Mouse (Mus musculus) heart, embryonic 14.5 days (tissue): ENCODE measurements around the gene Atp8b3. TPM values are rescaled to one million over a fixed set of nuclear protein-coding genes. Genes with fewer than 3 reads are reported as not detected.

Experiments
- ATAC-seq: fragments of 200-750 bp; cut with Nextera tagmentation; 2 replicates; pipeline ENCODE4 v1.8.0; 2017; ENCODE audit warnings: low read depth, moderate TSS enrichment; ENCODE audit not compliant: insufficient number of reproducible peaks, insufficient read depth, low FRiP score
- H3K27ac ChIP-seq, 2 experiments: fragments of 200-500 bp in 1 of 2; fragments of 300-500 bp in 1 of 2; sonication (generic) in 1 of 2; replicated peaks in 1 of 2; 2 replicates each; pipeline ENCODE4 v1.5.1; 2012 to 2014; ENCODE audit warnings: low read depth in 2 of 2, low read length in 2 of 2, control low read depth in 1 of 2, mild to moderate bottlenecking in 1 of 2, mixed read lengths in 1 of 2; ENCODE audit not compliant: control insufficient read depth in 1 of 2, insufficient read depth in 1 of 2
- H3K27me3 ChIP-seq: fragments of 300-500 bp; sonication (generic); 2 replicates; pipeline ENCODE4 v1.6.1; 2014; ENCODE audit warnings: mild to moderate bottlenecking, low read length, control low read depth; ENCODE audit not compliant: control insufficient read depth, insufficient read depth
- H3K36me3 ChIP-seq: fragments of 300-500 bp; sonication (generic); 2 replicates; pipeline ENCODE4 v1.6.1; 2014; ENCODE audit warnings: mild to moderate bottlenecking, control low read depth, low read length, mixed read lengths; ENCODE audit not compliant: control insufficient read depth, insufficient read depth
- H3K4me1 ChIP-seq, 2 experiments: fragments of 200-500 bp in 1 of 2; fragments of 300-500 bp in 1 of 2; sonication (generic) in 1 of 2; 2 replicates each; pipeline ENCODE4 v1.6.1; 2012 to 2014; ENCODE audit warnings: low read length in 2 of 2, control low read depth in 1 of 2, mixed read lengths in 1 of 2; ENCODE audit not compliant: control insufficient read depth in 2 of 2, insufficient read depth in 2 of 2
- H3K4me2 ChIP-seq: fragments of 300-500 bp; sonication (generic); 2 replicates; pipeline ENCODE4 v1.6.1; 2014; ENCODE audit warnings: mild to moderate bottlenecking, low read length
- H3K4me3 ChIP-seq, 2 experiments: fragments of 200-500 bp in 1 of 2; fragments of 300-500 bp in 1 of 2; sonication (generic) in 1 of 2; 2 replicates each; pipeline ENCODE4 v1.5.1; 2012 to 2014; ENCODE audit warnings: low read length in 2 of 2, mild to moderate bottlenecking in 2 of 2, control low read depth in 1 of 2, low read depth in 1 of 2, moderate library complexity in 1 of 2; ENCODE audit not compliant: control insufficient read depth in 1 of 2, insufficient read depth in 1 of 2
- H3K9ac ChIP-seq: fragments of 300-500 bp; sonication (generic); 2 replicates; pipeline ENCODE4 v1.6.1; 2014; ENCODE audit warnings: mild to moderate bottlenecking, low read length
- H3K9me3 ChIP-seq: fragments of 300-500 bp; sonication (generic); 2 replicates; pipeline ENCODE4 v1.6.1; 2016; ENCODE audit warnings: low read length, control low read depth; ENCODE audit not compliant: control insufficient read depth
- WGBS: fragments of 180-500 bp; shearing (Covaris S2); extraction: QIAGEN DNeasy Blood & Tissue Kit; methylation state at CpG from one replicate; pipeline ENCODE4 v1.1.7; 2014; 5-methylcytosine and 5-hydroxymethylcytosine counted together
- polyA plus RNA-seq: library from polyadenylated mRNA; unstranded; fragments of >200 nt; fragmentation: Nextera tagmentation; extraction: Ambion mirVana; gene quantifications from 2 replicates; pipeline ENCODE4 v1.2.1, GENCODE M21; 2014

Gene Atp8b3
- 0.08 and 0.09 TPM in 2 replicates for polyA plus RNA-seq

GRCm38 (mm10) chr10:80538710-80539394 is at the start of gene Atp8b3:
Atp8b3 (minus strand) TSS chr10:80539124.
- 3% methylated on average over 30 of the region's 30 CpGs for WGBS
- Histone ChIP-seq H3K9me3 (no peaks in the 10 kb centered on the region), H3K36me3 (peaks cover 33% of the 10 kb centered on the region), H3K27ac (no peak within 1 kb of the TSS), H3K9ac (no peak within 1 kb of the TSS), H3K4me1 (peaks cover 2 to 11% of the 10 kb centered on the region in 2 experiments; a peak in 3 of 4 replicates), H3K27me3 (peaks cover 16% of the 10 kb centered on the region), H3K4me2 (peak within 1 kb of the TSS; percentile 53), H3K4me3 (peak within 1 kb of the TSS; percentile 11 to 20; a peak in 1 of 4 replicates)
- peak; percentile 68 for ATAC-seq

- peak; percentile 23 for ATAC-seq
- H3K36me3 ChIP-seq = peaks cover 33% of the 10 kb centered on the region
- WGBS = 43% methylated on average over 2 of the region's 4 CpGs
- no peaks in the 10 kb centered on the region for H3K27me3 ChIP-seq
- no peaks in the 10 kb centered on the region for H3K9me3 ChIP-seq
- peak overlapping the region; percentile 75 to 83 for H3K27ac ChIP-seq
- peak overlapping the region; percentile 44 for H3K4me2 ChIP-seq
- 0 out of 4 replicates have a peak overlapping the region, but pooled peaks of 1 of the 2 experiments have one; percentile 10 for H3K4me3 ChIP-seq
- H3K4me1 ChIP-seq = peaks cover 14 to 32% of the 10 kb centered on the region in 2 experiments
- H3K9ac ChIP-seq = peak overlapping the region; percentile 50; the same call in 1 of the 2 replicates
Measured at GRCm38 (mm10) chr10:80587305-80587657, 48.4 kb upstream of the Atp8b3 start.

- Histone ChIP-seq H3K27me3 (no peaks in the 10 kb centered on the region), H3K27ac (peak overlapping the region; percentile 75 to 83), H3K4me1 (peaks cover 14 to 32% of the 10 kb centered on the region in 2 experiments), H3K9me3 (no peaks in the 10 kb centered on the region), H3K9ac (peak overlapping the region; percentile 50; the same call in 1 of the 2 replicates), H3K4me3 (0 out of 4 replicates have a peak overlapping the region, but pooled peaks have one; percentile 0 to 10), H3K36me3 (peaks cover 39% of the 10 kb centered on the region), H3K4me2 (peak overlapping the region; percentile 44)
- 88% methylated on average over 50 of the region's 51 CpGs for WGBS
- no peak for ATAC-seq
Measured at GRCm38 (mm10) chr10:80586407-80587304, 47.7 kb upstream of the Atp8b3 start.

- no peak for ATAC-seq
- Histone ChIP-seq H3K27me3 (no peaks in the 10 kb centered on the region), H3K9ac (0 out of 2 replicates have a peak overlapping the region, but pooled peaks have one; percentile 12), H3K9me3 (no peaks in the 10 kb centered on the region), H3K4me1 (peaks cover 14 to 30% of the 10 kb centered on the region in 2 experiments), H3K36me3 (peaks cover 42% of the 10 kb centered on the region), H3K4me2 (peak overlapping the region; percentile 44), H3K4me3 (no peak overlapping the region), H3K27ac (no peak overlapping the region; a peak in 1 of 4 replicates)
- 91% methylated on average over 8 of the region's 8 CpGs for WGBS
Measured at GRCm38 (mm10) chr10:80585581-80585980, 46.7 kb upstream of the Atp8b3 start.

- Histone ChIP-seq H3K27ac (no peak overlapping the region), H3K4me3 (no peak overlapping the region; a peak in 1 of 4 replicates), H3K27me3 (no peaks in the 10 kb centered on the region), H3K9me3 (no peaks in the 10 kb centered on the region), H3K9ac (0 out of 2 replicates have a peak overlapping the region, but pooled peaks have one; percentile 12), H3K4me2 (peak overlapping the region; percentile 44; the same call in 1 of the 2 replicates), H3K4me1 (peaks cover 14 to 29% of the 10 kb centered on the region in 2 experiments), H3K36me3 (peaks cover 42% of the 10 kb centered on the region)
- 68% methylated on average over 12 of the region's 12 CpGs for WGBS
- no peak for ATAC-seq
Measured at GRCm38 (mm10) chr10:80584642-80585552, 46.0 kb upstream of the Atp8b3 start.

- peaks cover 13 to 26% of the 10 kb centered on the region in 2 experiments for H3K4me1 ChIP-seq
- 0 out of 2 replicates have a peak overlapping the region, but pooled peaks have one; percentile 1 for H3K9ac ChIP-seq
- H3K27ac ChIP-seq = no peak overlapping the region
- WGBS = 38% methylated on average over 12 of the region's 12 CpGs
- H3K9me3 ChIP-seq = no peaks in the 10 kb centered on the region
- no peaks in the 10 kb centered on the region for H3K27me3 ChIP-seq
- H3K4me2 ChIP-seq = no peak overlapping the region
- no peak overlapping the region for H3K4me3 ChIP-seq
- H3K36me3 ChIP-seq = peaks cover 42% of the 10 kb centered on the region
- no peak for ATAC-seq
Measured at GRCm38 (mm10) chr10:80584045-80584488, 45.1 kb upstream of the Atp8b3 start.
